Mouse (Mus musculus): ENCODE data around the gene Rps29. TPM values are rescaled to one million over a fixed set of nuclear protein-coding genes. Genes with fewer than 3 reads are reported as not detected.
"Not testable (repeated sequence)": the region's sequence is repeated elsewhere in the genome, so short reads cannot be mapped to it uniquely, and the experiment has no call there.

Gene Rps29
- polyA plus RNA-seq, 1 experiment from 2014 or later, result 1,154 TPM

GRCm38 (mm10) chr12:69171307-69171706 is 12.3 kb upstream of the Rps29 start:
- H3K9ac ChIP-seq, result no peak overlapping the region
- H3K4me2 ChIP-seq, result no peak overlapping the region
- no peaks in the 10 kb centered on the region for H3K36me3 ChIP-seq
- 96% methylated on average over 2 of the region's 2 CpGs for WGBS
- no peaks in the 10 kb centered on the region for H3K9me3 ChIP-seq
- no peaks in the 10 kb centered on the region for H3K27me3 ChIP-seq
- H3K27ac ChIP-seq (replicated peaks), result no peak overlapping the region
- no peak overlapping the region for H3K4me3 ChIP-seq
- ATAC-seq (ENCODE audit: low read depth), result no peak
- peaks cover 13% of the 10 kb centered on the region for H3K4me1 ChIP-seq (replicated peaks)

- under 1% methylated on average over 40 of the region's 40 CpGs for WGBS
- peak; percentile 96 for ATAC-seq (ENCODE audit: low read depth)
- Histone ChIP-seq H3K4me1 (replicated peaks) (peaks cover 13% of the 10 kb centered on the region), H3K27me3 (no peaks in the 10 kb centered on the region), H3K36me3 (no peaks in the 10 kb centered on the region), H3K27ac (replicated peaks) (peak within 1 kb of the TSS; percentile 63; the same call in 1 of the 2 replicates), H3K9ac (peak within 1 kb of the TSS; percentile 75), H3K9me3 (no peaks in the 10 kb centered on the region), H3K4me2 (peak within 1 kb of the TSS; percentile 95), H3K4me3 (peak within 1 kb of the TSS; percentile 64)
These were observed 9.6 kb upstream of the Rps29 start, which contains the start of gene Lrr1 for GRCm38 (mm10) chr12:69168461-69169106. TSS of gene Lrr1 (plus strand) at chr12:69168814.

- Histone ChIP-seq H3K27me3 (no peaks in the 10 kb centered on the region), H3K4me3 (peak overlapping the region; percentile 64), H3K9me3 (no peaks in the 10 kb centered on the region), H3K4me2 (peak overlapping the region; percentile 95), H3K27ac (replicated peaks) (peak overlapping the region; percentile 63; the same call in 1 of the 2 replicates), H3K9ac (peak overlapping the region; percentile 75), H3K4me1 (replicated peaks) (peaks cover 13% of the 10 kb centered on the region), H3K36me3 (no peaks in the 10 kb centered on the region)
- ATAC-seq (ENCODE audit: low read depth), result peak; percentile 37; the same call in 1 of the 2 replicates
- WGBS, result 10% methylated on average over 18 of the region's 18 CpGs
These were observed 8.9 kb upstream of the Rps29 start for GRCm38 (mm10) chr12:69167656-69168460.

DNA sequence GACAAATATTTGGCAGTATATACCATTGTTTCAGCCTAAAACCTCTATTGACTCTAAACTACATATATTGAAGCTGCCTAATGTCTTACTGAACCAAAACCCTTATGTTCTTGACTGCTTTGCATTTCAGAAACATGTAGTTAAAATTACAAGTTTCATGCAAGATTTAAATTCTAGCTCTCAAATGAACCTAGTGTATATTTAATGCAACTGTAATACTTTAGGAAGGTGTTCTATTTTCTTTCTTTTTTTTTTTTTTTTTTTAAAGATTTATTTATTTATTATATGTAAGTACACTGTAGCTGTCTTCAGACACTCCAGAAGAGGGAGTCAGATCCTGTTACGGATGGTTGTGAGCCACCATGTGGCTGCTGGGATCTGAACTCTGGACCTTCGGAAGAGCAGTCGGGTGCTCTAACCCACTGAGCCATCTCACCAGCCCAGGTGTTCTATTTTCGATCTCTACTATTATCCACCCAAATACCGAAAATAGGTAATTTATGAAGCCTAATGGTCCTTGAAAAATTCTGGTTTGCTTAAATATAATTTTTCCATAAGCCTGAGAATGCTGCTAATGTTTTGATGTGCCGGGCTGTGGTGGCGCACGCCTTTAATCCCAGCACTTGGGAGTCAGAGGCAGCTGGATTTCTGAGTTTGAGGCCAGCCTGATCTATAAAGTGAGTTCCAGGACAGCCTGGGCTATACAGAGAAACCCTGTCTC is 8.0 kb upstream of the Rps29 start:
- H3K4me2 ChIP-seq; H3K9ac ChIP-seq; ATAC-seq (ENCODE audit: low read depth); H3K4me3 ChIP-seq; H3K9me3 ChIP-seq; H3K27me3 ChIP-seq; H3K27ac ChIP-seq (replicated peaks); H3K36me3 ChIP-seq: not testable (repeated sequence)
- 68% methylated on average over 8 of the region's 8 CpGs for WGBS
- peaks cover 13% of the 10 kb centered on the region for H3K4me1 ChIP-seq (replicated peaks)

DNA sequence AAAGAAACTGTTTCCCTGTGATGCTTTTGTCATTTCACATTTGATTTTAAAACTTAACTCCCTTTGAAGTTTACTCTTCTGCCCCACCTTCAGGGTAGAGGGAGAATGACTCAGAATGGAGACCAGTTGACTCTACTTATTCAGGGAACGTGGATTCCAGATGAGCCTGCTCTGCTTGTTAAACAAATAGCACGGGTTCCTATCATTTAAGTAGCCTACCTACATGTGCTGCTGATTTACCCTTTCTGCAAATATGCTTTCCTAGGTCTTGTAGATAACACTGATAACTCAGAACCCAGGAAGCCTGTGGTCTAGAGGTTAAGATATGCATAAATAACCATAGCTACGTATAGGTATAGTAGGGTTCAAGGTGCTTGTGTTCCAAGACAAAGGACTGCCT is 5.9 kb upstream of the Rps29 start:
- Histone ChIP-seq H3K36me3 (no peaks in the 10 kb centered on the region), H3K27ac (replicated peaks) (no peak overlapping the region), H3K9ac (no peak overlapping the region), H3K4me1 (replicated peaks) (peaks cover 13% of the 10 kb centered on the region), H3K4me3 (no peak overlapping the region), H3K4me2 (no peak overlapping the region), H3K9me3 (no peaks in the 10 kb centered on the region), H3K27me3 (no peaks in the 10 kb centered on the region)
- WGBS, result 61% methylated on average over 3 of the region's 3 CpGs
- no peak for ATAC-seq (ENCODE audit: low read depth)

GRCm38 (mm10) chr12:69163586-69163985 is 4.6 kb upstream of the Rps29 start:
- H3K27me3 ChIP-seq; ATAC-seq (ENCODE audit: low read depth); H3K4me2 ChIP-seq; H3K9me3 ChIP-seq; H3K27ac ChIP-seq (replicated peaks); H3K4me1 ChIP-seq (replicated peaks); H3K36me3 ChIP-seq; H3K4me3 ChIP-seq; H3K9ac ChIP-seq: not testable (repeated sequence)
- 88% methylated on average over 4 of the region's 4 CpGs for WGBS

DNA sequence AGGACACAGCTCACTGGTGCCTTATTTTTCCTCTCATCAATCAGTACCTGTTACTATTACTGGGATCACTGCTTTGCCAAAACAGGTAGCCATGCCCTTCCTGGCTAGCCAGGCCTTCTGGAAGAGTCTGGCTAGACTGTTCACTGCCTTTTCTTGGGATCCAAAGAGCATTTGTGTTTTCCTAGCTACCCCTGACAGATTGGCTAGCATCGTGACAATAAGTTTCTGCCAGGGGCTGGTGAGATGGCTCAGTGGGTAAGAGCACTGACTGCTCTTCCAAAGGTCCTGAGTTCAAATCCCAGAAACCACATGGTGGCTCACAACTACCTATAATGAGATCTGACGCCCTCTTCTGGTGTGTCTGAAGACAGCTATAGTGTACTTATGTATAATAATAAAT is 1.7 kb upstream of the Rps29 start:
- Histone ChIP-seq H3K4me1 (replicated peaks) (peaks cover 13% of the 10 kb centered on the region), H3K36me3 (peaks cover 20% of the 10 kb centered on the region)
- not testable (repeated sequence) for H3K27me3 ChIP-seq; H3K4me2 ChIP-seq; ATAC-seq (ENCODE audit: low read depth); H3K4me3 ChIP-seq; H3K9me3 ChIP-seq; H3K9ac ChIP-seq; H3K27ac ChIP-seq (replicated peaks)
- 81% methylated on average over 2 of the region's 2 CpGs for WGBS

DNA sequence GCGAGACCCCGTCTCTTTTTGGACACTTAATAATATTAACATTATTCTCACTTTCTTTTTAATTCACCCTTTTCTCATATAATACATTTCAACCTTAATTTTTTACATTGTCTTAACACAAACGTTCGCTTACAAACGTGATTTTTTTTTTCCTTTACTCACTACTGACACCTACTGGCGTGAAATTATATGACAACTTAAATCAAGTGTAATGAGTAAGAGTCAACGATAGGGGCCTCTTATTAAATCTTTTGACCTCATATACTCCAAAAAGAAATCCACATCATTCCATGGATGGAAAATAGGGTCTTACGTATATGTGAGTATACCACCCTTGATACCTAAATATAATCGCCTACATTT is 573 bp upstream of the Rps29 start:
- no peak overlapping the region for H3K27ac ChIP-seq (replicated peaks)
- peak overlapping the region; percentile 30 for H3K4me2 ChIP-seq
- WGBS, result 8% methylated on average over 9 of the region's 9 CpGs

DNA sequence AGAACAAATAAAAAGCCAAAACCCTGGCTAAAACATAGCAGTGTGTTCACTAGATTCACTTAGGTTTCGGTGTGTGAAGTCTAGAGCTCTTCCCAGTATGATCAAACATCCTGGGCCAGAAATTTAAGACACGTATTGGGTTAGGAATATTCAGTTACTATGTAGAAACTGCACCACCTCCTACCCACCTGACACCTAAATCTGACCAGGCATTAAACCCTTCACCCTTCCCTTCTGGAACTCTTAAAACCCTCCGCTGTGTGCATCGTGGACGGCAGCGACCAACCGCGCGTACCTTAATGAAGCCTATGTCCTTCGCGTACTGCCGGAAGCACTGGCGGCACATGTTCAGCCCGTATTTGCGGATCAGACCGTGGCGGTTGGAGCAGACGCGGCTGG is 621 bp downstream of the Rps29 start:
- no peaks in the 10 kb centered on the region for H3K9me3 ChIP-seq
- H3K27ac ChIP-seq (replicated peaks), result peak overlapping the region; percentile 96
- H3K27me3 ChIP-seq, result no peaks in the 10 kb centered on the region
- H3K36me3 ChIP-seq, result peaks cover 21% of the 10 kb centered on the region
- H3K9ac ChIP-seq, result peak overlapping the region; percentile 89
- H3K4me3 ChIP-seq, result peak overlapping the region; percentile 73
- H3K4me2 ChIP-seq, result peak overlapping the region; percentile 74
- no peak for ATAC-seq (ENCODE audit: low read depth)
- 1% methylated on average over 19 of the region's 19 CpGs for WGBS
- peaks cover 13% of the 10 kb centered on the region for H3K4me1 ChIP-seq (replicated peaks)

More for the DNA sequence above, 573 bp upstream of the Rps29 start:
- Histone ChIP-seq H3K9ac (no peak overlapping the region), H3K9me3 (no peaks in the 10 kb centered on the region), H3K4me1 (replicated peaks) (peaks cover 13% of the 10 kb centered on the region), H3K36me3 (peaks cover 21% of the 10 kb centered on the region), H3K4me3 (peak overlapping the region; percentile 17), H3K27me3 (no peaks in the 10 kb centered on the region)
- peak; percentile 1; the same call in 1 of the 2 replicates for ATAC-seq (ENCODE audit: low read depth)

GRCm38 (mm10) chr12:69157107-69157506 is 1.9 kb downstream of the Rps29 start:
- no peaks in the 10 kb centered on the region for H3K9me3 ChIP-seq
- no peak overlapping the region for H3K9ac ChIP-seq
- no peak overlapping the region for H3K4me3 ChIP-seq
- peaks cover 21% of the 10 kb centered on the region for H3K36me3 ChIP-seq
- peaks cover 13% of the 10 kb centered on the region for H3K4me1 ChIP-seq (replicated peaks)
- H3K27ac ChIP-seq (replicated peaks), result no peak overlapping the region
- ATAC-seq (ENCODE audit: low read depth), result no peak
- 95% methylated on average over 2 of the region's 2 CpGs for WGBS
- H3K27me3 ChIP-seq, result no peaks in the 10 kb centered on the region
- H3K4me2 ChIP-seq, result no peak overlapping the region; the same call in 1 of the 2 replicates

GRCm38 (mm10) chr12:69156436-69156835 is 2.5 kb downstream of the Rps29 start:
- Histone ChIP-seq H3K9ac (no peak overlapping the region), H3K4me3 (no peak overlapping the region), H3K9me3 (no peaks in the 10 kb centered on the region), H3K27me3 (no peaks in the 10 kb centered on the region), H3K36me3 (peaks cover 21% of the 10 kb centered on the region), H3K27ac (replicated peaks) (no peak overlapping the region), H3K4me1 (replicated peaks) (peaks cover 13% of the 10 kb centered on the region), H3K4me2 (no peak overlapping the region)
- no peak for ATAC-seq (ENCODE audit: low read depth)
- WGBS, result 84% methylated on average over 4 of the region's 4 CpGs

GRCm38 (mm10) chr12:69155923-69156322 is 3.1 kb downstream of the Rps29 start:
- Histone ChIP-seq H3K9ac (no peak overlapping the region), H3K27ac (replicated peaks) (no peak overlapping the region), H3K9me3 (no peaks in the 10 kb centered on the region), H3K4me3 (no peak overlapping the region), H3K4me2 (no peak overlapping the region), H3K4me1 (replicated peaks) (peaks cover 13% of the 10 kb centered on the region), H3K27me3 (no peaks in the 10 kb centered on the region), H3K36me3 (peaks cover 21% of the 10 kb centered on the region)
- WGBS, result 84% methylated on average over 2 of the region's 2 CpGs
- ATAC-seq (ENCODE audit: low read depth), result no peak

All from neural tube, embryonic 13.5 days (tissue).